Mouse (Mus musculus) frontal cortex, adult (tissue): ENCODE results near the gene Zfp777.

ENCODE experiments used
- ATAC-seq: cut with Nextera tagmentation; 2 replicates; pipeline ENCODE4 v1.9.2; 2017; ENCODE audit warnings: mild to moderate bottlenecking, moderate library complexity, mixed read lengths; ENCODE audit not compliant: low TSS enrichment

Zfp777 gene

DNA sequence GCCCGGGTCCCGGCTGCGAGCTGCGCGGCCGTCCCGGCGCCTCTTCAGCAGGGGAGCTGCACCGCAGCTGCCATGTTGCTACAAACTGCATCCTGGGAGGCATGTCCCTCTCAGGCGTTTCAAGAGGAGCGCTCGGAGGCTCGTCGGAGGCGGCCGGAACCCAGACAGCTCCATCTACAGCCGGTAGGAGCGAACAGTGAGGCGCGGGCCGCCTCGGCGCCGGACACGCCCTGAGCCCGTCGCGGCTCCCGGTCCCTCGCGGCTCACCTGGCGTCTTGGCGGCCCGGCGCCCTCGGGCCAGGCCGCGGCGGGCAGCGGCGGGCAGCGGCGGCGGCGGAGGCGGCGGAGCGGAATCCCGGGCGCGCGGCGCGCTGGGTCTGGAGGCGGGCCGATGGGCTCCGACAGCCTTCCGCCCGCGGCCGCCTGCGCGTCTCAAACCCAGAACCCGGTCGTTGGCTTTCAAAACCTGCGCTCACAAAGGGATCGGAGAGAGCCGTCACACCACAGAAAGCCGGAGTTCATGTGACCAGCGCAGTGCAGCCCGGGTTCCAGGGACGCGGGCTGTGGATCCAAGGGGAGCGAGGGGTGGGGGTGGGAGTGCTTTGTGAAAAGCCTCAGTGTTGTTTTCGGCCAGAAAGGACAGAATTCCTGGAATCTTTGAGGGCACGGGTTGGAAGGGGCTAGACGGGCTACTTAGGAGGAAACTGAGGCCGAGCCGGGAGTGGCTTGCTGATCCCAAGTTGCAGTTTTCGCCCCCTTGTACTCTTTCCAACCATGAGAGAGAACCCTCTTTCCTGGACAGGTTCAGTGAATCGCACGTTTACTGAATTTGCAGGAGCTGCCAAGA, at the start of gene Zfp777:
Gene Zfp777, minus strand, starts transcription at position 486 of the 847 bp plus-strand sequence.
- peak; percentile 90 for ATAC-seq

DNA sequence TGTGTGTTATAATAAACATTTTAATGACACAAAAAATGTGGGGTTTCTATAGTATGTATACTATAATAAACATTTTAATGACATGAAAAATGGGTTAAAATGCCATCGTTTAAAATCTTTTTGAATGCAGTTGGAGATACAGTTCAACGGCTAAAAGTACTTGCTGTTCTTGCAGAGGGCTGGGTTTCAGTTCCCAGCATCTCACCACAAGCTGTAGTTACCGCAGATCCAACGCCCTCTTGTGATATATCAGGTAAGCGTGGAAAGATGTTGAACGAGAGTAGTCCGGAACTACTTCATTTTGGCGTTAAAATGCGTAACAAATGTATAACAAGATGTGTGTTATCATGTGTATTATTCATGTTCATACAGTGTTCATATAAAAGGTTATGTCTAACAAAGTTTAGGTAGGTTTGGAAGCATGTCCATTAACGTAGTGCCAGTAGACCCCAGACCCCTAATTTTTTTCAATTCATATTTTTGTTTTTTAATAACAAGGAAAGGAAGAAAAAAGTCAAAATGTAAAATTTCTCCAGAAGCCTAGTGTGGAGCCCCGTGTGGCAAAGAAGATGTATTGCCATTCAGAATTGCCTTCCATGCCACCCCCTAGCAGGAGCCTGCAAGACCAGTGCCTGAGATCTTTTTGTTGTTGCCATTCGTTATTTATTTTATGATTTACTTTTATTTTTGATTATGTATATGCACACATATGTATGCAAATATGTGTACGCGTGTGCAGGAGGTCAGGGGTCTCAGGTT, 38.4 kb upstream of the Zfp777 start:
- ATAC-seq = no peak

DNA sequence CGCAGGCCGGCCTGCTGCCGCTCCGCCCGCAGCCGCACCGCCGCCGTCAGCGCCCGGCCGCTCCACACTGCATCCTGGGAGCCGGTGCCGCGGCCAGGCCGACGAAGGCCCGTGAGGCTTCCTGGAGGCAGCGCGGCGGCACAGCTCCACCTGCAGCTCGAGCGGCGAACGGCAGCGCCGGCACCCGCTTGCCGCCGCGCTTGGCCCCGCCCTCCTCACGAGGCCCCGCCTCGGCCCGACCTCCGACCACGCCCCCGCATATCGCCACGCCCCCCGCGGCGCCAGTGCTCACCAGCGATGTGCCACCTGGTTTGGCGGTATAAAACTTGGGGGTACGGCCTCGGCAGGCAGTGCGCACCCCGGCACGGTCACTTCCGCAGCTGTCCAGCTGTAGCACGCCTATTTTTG, 37.8 kb upstream of the Zfp777 start, which contains the start of gene Zfp746:
Gene Zfp746, minus strand, starts transcription at position 123 of the 408 bp plus-strand sequence.
- ATAC-seq = peak; percentile 95

GRCm38 (mm10) chr6:48085521-48086404, 37.1 kb upstream of the Zfp777 start:
- peak; percentile 77 for ATAC-seq

DNA sequence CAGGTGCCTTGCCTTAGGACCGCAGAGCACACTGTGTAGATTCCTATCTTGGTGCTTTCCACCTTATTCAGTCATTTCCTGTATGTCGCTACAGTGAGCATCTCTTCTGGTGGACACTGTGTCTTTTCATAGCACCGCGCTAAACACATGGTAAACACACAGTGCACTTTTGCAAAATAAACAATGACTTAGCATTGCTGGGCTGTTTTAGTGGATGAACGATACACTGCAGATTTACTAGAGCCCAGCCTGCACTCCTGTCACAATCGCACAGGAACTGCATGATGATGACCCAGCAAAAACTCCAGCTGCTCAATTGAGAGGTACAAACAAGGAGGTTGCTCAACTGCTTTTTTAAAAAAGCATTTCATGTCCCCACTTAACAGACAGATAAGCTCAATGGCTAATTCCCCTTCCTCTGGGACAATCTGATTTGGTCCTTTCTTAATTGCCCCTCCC, 35.1 kb upstream of the Zfp777 start:
- no peak for ATAC-seq

DNA sequence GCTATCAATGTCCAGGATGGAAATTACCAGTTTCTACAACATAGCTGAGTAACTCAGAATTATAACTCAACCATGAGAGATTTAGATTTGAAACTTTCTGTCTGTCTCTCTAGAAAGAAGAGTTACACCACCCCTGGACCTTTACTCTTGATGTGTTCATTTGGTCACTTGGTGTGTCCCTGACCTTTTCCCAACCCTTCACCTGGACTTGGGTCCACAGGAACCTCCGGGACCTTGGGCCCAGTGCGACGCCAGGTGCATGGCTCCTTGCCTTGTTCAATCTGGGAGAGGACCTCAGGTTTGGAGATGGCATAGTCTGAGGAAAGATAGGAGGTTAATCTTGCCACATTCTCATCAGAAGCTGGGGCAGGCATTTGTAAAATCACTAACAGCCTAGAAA, 33.2 kb upstream of the Zfp777 start:
- ATAC-seq = no peak

DNA sequence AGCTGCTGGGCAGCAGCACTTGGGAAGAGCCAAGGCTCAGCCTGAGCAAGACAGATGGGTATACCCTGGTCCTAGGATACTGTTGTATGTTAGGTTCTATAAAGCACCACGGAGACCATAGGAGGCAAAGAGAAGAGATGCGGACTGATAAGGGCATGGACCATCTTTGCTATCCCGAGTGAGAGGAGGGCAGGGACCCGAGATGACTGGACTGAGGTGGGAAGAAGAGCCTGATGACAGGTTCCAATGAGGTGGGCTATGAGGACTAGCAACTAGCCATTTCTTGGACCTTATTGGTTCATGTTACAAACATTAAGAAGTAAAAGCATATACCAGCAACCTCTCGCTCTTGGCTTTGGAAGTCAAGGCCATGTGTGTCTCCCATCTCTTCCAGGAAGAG, 32.3 kb upstream of the Zfp777 start:
- no peak for ATAC-seq

DNA sequence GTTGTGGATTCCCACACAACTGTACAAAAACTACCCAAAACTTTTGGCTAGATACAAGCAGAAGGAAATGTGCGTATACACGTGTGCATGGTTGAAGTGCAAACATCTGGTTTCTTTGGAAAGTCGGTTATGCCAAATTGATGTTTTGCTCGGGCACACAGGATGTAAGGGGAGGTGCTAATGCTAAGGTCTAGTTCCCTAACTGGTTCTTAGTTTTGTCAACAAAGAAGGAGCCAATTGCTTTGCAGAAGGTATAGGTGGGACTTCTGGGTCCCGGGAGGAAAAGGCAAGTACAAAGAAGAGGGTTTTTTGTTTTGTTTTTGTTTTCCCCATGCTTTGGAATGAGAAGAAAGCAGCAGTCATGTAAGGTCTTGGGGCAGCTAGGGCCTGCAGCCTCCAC, 24.6 kb upstream of the Zfp777 start:
- no peak for ATAC-seq

DNA sequence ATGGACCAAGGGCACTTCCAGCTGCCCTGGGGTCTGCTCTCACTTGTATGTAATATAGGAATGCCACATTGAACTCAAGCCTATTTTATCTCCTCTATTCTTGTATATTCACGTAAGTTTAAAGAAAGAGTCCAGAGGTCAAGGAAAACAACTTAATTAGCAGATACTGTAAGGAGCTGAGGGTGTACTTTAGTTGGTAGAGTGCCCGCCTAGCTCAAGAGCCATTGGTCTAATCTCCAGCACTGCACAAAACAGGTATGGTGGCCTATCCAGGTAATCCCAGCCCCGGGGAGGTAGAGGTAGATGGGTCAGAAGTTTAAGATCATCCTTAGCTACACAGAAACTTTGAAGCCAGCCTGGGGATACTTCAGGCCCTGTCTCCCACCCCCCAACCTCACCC, 18.8 kb upstream of the Zfp777 start:
- ATAC-seq = no peak

DNA sequence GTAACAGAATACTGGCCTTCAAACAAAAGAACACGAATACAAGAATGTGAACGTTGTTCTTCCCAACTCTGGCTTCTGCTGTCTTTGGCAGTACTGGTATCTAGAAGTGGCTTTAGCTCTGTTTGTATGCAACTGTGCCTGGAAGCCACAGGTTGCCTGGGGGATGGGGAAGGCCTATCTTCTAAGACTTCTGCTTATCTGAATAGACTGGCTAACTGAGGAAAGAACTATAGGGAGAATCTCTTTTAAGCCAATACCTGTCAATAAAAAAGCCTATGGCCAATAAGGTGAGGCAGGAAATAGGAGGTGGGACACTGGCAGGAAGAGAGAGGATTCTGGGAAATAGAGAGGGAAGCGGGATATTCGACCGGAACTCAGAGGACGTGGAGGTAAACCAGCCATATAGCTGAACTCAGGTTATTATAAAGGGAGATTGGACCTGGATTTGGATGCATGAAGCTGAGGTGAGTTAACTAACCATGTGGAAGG, 16.9 kb upstream of the Zfp777 start:
- ATAC-seq = no peak

DNA sequence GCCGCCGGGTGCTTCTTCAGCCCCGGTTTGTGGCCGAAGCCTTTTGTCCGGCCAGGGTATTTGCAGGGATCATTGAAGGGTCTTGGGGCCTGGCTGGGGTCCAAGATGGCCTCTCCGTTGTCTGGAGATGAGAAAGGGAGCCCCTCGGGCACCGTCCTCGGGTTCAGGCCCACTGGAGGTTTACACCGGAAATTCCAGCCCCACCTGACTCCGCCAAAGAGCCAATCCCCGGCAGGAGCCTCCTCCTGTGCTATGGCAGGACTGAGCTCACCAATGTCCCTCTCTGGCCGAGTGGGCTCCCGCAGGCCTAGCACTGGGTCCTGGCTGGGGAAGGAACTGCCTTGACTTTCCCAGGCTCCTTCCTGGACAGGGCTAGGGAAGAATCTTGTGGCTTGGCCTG, 15.7 kb upstream of the Zfp777 start:
- no peak for ATAC-seq

DNA sequence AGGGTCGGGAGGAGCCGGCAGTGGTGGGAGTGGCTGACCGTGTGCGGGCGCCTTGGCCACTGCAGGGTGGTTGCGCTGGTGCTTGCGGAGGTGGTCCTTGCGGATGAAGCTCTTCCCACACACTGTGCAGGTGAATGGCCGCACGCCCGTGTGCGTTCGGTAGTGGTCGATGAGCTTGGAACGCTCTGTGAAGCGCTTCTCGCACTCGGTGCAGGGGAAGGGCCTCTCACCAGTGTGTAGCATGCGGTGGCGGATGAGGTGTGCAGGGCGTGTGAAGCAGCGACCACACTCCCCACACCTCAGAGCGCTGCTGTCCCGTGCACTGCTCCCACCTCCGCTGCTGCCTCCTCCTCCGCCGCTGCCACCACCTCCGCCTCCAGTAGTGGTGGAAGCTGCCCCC, 15.2 kb upstream of the Zfp777 start:
- ATAC-seq = no peak

- no peak for ATAC-seq
Measured at GRCm38 (mm10) chr6:48060895-48061294, 12.2 kb upstream of the Zfp777 start.

GRCm38 (mm10) chr6:48060421-48060820, 11.7 kb upstream of the Zfp777 start:
- ATAC-seq = no peak

GRCm38 (mm10) chr6:48052136-48052535, 3.4 kb upstream of the Zfp777 start:
- ATAC-seq = no peak

DNA sequence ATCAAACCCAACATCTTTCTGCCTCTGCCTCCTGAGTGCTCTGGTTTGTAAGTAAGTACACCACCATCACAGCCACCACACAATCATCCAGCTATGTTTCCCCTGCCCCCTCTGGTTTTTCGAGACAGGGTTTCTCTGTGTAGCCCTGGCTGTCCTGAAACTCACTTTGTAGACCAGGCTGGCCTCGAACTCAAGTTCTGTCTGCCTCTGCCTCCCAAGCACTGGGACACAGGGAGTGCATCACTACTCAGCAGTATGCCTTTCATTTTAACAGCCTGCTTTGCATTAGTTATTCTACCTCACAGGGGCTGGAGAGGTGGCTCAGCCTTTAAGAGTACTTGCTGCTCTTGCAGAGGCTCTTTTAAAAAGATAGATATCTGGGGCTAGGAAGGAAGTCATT, 3.0 kb upstream of the Zfp777 start:
- no peak for ATAC-seq

DNA sequence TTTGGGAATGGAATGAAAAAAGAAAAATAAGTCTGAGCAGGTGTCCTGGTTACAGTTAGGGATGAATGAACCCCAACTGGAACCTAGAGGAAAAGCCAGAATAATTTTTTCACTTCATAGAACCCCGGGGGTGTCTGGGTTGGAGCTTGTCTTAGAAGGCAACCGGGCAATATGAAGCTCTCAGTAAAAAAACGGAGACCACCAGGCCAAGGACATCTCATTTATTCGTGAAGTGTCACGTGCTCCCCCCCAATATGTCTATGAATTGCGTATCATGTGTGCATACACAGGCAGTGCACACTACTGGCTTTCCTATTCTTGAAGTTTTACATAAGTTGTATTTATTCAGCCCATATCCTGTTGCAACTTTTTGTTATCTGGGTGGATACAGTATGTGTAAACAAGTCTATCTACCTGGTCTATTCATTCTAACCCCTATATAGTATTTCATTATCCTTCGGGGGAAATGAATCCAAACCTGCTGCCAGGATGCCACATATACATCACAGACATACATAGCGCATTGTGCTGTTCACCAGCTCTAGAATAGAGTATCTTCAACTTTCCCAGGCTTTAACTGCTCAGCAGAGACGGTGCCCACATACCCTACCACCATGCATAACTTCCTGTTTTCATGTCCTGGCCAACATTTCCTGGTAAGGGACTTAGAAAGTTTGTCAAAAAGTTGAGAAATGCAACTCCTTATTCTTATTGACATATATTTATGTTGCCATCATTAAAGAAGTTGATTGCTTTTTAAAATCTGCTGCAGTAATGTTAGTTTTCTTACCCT, 758 bp upstream of the Zfp777 start:
- no peak for ATAC-seq

DNA sequence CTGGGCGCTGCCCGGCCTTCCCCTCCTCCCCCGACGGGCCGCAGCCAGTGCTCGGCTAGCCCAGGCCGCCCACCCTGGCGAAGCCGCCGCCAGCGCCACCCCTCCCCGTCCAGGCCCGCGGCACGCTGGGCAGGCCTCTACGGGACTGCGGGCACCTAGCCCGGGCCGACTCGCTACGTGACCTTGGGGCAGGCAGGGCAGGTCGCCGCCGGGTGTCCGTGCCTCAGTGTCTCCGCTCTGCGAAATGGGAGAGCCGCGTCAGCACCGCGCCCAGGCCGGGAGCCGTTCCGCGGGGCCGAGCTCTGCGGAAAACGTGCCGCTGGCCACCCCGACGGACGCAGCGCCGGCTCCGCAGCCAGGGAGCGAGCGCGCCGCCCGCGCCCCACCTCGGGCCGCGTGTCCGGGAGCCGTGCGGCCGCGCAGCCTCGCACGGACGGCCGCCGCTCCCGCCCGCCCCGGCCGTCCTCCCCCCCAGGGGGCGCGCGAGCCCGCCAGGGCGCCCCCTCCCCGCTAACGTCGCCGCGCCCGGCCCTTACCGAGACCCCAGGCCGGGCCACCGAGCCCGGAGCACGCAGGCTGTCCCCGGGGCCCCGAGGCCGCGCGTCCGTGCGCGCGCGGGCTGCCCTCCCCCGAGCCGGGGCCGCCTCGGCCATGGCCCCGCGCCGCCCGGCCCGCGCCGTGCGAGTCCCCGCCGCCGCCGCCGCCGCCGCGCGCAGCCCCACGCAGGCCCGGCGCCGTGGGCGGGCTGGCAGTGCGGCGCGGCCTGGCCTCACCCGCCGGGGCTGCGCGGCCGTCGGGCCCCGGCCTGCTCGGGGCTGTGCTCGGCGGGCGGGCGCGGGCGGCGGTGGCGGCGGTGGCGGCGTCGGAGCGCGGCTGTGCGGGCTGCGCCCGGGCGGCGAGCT, 1.0 kb downstream of the Zfp777 start:
- peak; percentile 35 for ATAC-seq

GRCm38 (mm10) chr6:48047114-48047449, 1.6 kb downstream of the Zfp777 start:
- no peak for ATAC-seq

DNA sequence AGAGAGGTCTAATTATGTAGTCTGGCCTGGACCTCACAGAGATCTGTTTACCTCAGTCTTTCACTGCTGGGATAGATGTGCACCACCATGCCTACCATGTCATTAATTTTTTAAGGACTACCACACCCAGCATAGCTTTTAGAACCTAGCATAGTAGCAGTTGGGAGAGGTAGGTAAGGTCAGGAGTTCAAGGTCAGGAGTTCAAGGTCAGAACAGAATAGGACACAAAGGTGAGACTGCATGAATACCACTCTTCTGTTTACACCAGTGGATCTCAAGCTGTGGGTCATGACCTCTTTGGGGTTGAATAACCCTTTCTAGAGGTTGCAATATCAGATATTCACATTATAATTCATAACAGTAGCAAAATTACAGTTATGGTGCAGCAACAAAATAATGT, 16.1 kb downstream of the Zfp777 start:
- no peak for ATAC-seq
